Mouse (Mus musculus): Measurements from ENCODE around the gene Scgb2b18. TPM values are rescaled to one million over a fixed set of nuclear protein-coding genes. Genes with fewer than 3 reads are reported as not detected.

The Scgb2b18 gene
- not detected for polyA plus RNA-seq (2017; shearing (Covaris generic))

GRCm38 (mm10) chr7:33173764-33174163, at the start of gene Scgb2b18:
Scgb2b18 (minus strand) TSS chr7:33173864.

GRCm38 (mm10) chr7:33185268-33185667, 11.6 kb upstream of the Scgb2b18 start, which contains the start of gene Scgb1b18:
Scgb1b18 (plus strand) TSS chr7:33185568.

Other genes with a start within 250 kb of the Scgb2b18 start
- gene Scgb2b17, start 117.3 kb downstream of the Scgb2b18 start, polyA plus RNA-seq (2017; shearing (Covaris generic)): not detected
- not detected for gene Scgb1b17, start 110.4 kb downstream of the Scgb2b18 start, polyA plus RNA-seq (2017; shearing (Covaris generic))
- gene Scgb1b18, start 11.7 kb upstream of the Scgb2b18 start, polyA plus RNA-seq (2017; shearing (Covaris generic)): not detected
- gene Scgb2b19, start 106.5 kb upstream of the Scgb2b18 start, polyA plus RNA-seq (2017; shearing (Covaris generic)): not detected
- gene Scgb1b19, start 113.4 kb upstream of the Scgb2b18 start, polyA plus RNA-seq (2017; shearing (Covaris generic)): not detected
- gene Scgb2b20, start 192.5 kb upstream of the Scgb2b18 start, polyA plus RNA-seq (2017; shearing (Covaris generic)): not detected
- gene Scgb1b20, start 199.4 kb upstream of the Scgb2b18 start, polyA plus RNA-seq (2017; shearing (Covaris generic)): not detected